Mouse (Mus musculus): Measurements from ENCODE around the gene Sik2.

The Sik2 gene

GRCm38 (mm10) chr9:50970413-50970812 is 38.5 kb downstream of the Sik2 start:
- H3K4me1 ChIP-seq (replicated peaks; ENCODE audit: low read depth, low read length), result no peaks in the 10 kb centered on the region
- no peaks in the 10 kb centered on the region for H3K27me3 ChIP-seq (ENCODE audit: insufficient read depth, low read length)
- H3K9me3 ChIP-seq (ENCODE audit: low read length), result no peaks in the 10 kb centered on the region
- no peak overlapping the region for H3K4me3 ChIP-seq (replicated peaks; ENCODE audit: low read length)
- H3K36me3 ChIP-seq (ENCODE audit: insufficient read depth, low read length), result no peaks in the 10 kb centered on the region
- TF ChIP-seq NANOG (IDR thresholded peaks at IDR 0.05; ENCODE audit: borderline replicate concordance, low read length), result no peak
- no peak for TF ChIP-seq POU5F1 (IDR thresholded peaks at IDR 0.05; ENCODE audit: borderline replicate concordance, low read length)
- no peak for TF ChIP-seq CTCF (conservative IDR thresholded peaks at IDR 0.05; ENCODE audit: low read length)

DNA sequence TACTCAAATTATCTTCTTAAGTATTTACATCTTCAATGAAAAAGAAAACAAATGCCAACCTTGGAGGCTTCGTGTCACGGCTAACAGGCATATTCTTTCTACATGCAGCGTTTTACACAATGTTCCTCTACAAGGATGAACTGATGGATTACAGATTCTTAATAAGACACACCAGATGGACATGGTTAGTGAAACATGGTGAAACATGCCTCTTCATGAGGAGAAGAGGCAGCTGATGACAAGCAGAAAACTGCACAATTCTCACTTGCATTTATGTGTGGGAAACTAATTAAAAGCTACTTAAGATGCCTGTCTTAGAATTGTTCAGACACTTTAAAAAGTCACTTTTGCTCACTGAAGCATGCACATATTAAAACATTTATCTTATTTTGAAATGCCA is 39.6 kb downstream of the Sik2 start:
- Histone ChIP-seq H3K4me3 (replicated peaks; ENCODE audit: low read length) (no peak overlapping the region), H3K36me3 (ENCODE audit: insufficient read depth, low read length) (no peaks in the 10 kb centered on the region), H3K4me1 (replicated peaks; ENCODE audit: low read depth, low read length) (no peaks in the 10 kb centered on the region), H3K27me3 (ENCODE audit: insufficient read depth, low read length) (no peaks in the 10 kb centered on the region), H3K9me3 (ENCODE audit: low read length) (no peaks in the 10 kb centered on the region)
- TF ChIP-seq POU5F1 (IDR thresholded peaks at IDR 0.05; ENCODE audit: borderline replicate concordance, low read length), result no peak
- no peak for TF ChIP-seq NANOG (IDR thresholded peaks at IDR 0.05; ENCODE audit: borderline replicate concordance, low read length)
- TF ChIP-seq CTCF (conservative IDR thresholded peaks at IDR 0.05; ENCODE audit: low read length), result no peak

DNA sequence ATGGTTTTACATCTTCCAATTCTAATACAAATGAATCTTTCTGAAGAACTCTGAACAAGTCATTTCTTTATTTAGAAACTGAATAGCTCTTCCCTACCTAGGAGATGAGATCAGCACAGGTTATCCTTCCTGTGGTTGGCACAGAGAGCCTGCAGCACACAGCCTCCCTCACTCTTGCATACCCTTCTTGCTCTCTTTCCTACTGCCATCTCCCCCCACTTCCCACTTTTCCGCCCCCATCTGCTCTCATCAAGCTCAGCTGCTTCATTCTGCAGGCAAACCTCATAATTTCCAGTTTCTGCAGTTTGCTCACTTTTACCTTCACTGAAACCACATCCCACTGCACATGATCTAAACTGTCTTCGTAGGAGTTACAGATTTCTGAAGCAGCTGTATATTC is 42.6 kb downstream of the Sik2 start:
- Histone ChIP-seq H3K36me3 (ENCODE audit: insufficient read depth, low read length) (no peaks in the 10 kb centered on the region), H3K9me3 (ENCODE audit: low read length) (no peaks in the 10 kb centered on the region), H3K4me3 (replicated peaks; ENCODE audit: low read length) (no peak overlapping the region), H3K4me1 (replicated peaks; ENCODE audit: low read depth, low read length) (no peaks in the 10 kb centered on the region), H3K27me3 (ENCODE audit: insufficient read depth, low read length) (no peaks in the 10 kb centered on the region)
- TF ChIP-seq CTCF (conservative IDR thresholded peaks at IDR 0.05; ENCODE audit: low read length), result no peak

DNA sequence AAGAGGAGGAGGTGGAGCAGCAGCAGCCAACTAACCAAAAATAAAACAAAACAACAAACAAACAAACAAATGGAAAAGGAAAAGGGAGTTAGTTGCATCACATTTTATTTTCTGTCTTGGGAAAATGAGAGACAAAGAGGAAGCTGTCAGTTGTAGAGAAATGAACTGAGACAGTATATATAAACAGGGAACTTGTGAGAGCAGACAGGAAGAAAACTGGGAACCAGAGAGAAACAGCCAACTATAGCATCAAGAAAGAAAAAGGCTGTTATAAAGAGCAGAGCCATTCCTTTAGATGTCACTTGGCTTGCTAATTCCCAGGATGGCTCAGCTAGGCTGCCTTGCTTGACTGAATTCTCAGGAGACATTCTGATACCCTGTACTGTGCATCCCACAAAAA is 43.5 kb downstream of the Sik2 start:
- H3K27me3 ChIP-seq (ENCODE audit: insufficient read depth, low read length), result no peaks in the 10 kb centered on the region
- no peaks in the 10 kb centered on the region for H3K36me3 ChIP-seq (ENCODE audit: insufficient read depth, low read length)
- H3K4me3 ChIP-seq (replicated peaks; ENCODE audit: low read length), result no peak overlapping the region
- H3K9me3 ChIP-seq (ENCODE audit: low read length), result no peaks in the 10 kb centered on the region
- TF ChIP-seq CTCF (conservative IDR thresholded peaks at IDR 0.05; ENCODE audit: low read length) (no peak), POU5F1 (IDR thresholded peaks at IDR 0.05; ENCODE audit: borderline replicate concordance, low read length) (no peak), NANOG (IDR thresholded peaks at IDR 0.05; ENCODE audit: borderline replicate concordance, low read length) (no peak)
- no peaks in the 10 kb centered on the region for H3K4me1 ChIP-seq (replicated peaks; ENCODE audit: low read depth, low read length)

DNA sequence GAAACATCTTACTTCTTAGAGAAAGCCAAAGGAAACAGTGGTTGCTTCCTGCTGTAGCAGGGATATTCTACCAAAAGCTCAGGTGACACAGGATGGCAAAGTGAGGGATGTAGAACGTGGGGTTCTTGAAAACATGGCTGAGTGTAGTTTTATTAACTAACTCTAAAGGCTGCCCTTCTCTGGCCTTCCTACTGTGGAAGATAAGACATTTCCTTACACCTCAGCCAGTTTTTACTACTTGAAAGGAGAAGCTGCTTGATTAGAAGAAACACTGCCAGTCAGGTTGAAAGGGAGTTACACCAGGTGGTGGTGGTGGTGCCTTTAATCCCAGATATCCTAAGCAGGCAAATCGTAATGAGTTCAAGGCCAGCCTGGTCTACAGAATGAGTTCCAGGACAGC is 44.0 kb downstream of the Sik2 start:
- H3K9me3 ChIP-seq (ENCODE audit: low read length), result no peaks in the 10 kb centered on the region
- TF ChIP-seq POU5F1 (IDR thresholded peaks at IDR 0.05; ENCODE audit: borderline replicate concordance, low read length), result no peak

DNA sequence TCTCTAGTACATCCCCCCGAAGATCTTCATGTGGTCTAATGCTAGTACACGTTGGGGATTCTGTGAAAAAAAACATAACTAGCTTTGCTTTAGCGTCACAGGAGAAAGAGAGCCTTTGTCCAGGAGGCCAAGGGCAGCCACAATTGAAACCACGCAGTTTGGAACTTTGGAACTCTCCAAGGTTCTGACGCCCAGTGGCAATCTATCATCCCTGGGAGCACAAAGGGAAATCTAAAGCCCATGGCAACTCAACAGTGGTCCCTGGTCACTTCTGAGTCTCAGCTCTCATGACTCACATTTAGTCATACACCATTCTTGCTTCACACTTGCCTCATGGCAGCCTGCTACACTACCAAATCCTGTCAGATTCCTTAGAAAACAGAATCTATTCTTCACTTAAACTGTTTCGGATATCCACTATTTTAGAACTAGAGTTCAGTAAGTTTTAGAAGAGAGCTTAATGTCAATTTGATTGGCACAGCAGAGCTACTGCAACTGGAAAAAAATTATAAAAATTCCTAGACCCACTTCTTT is 50.9 kb downstream of the Sik2 start:
- TF ChIP-seq NANOG (IDR thresholded peaks at IDR 0.05; ENCODE audit: borderline replicate concordance, low read length), result no peak
- no peak for TF ChIP-seq POU5F1 (IDR thresholded peaks at IDR 0.05; ENCODE audit: borderline replicate concordance, low read length)
- no peak for TF ChIP-seq CTCF (conservative IDR thresholded peaks at IDR 0.05; ENCODE audit: low read length)
- Histone ChIP-seq H3K4me3 (replicated peaks; ENCODE audit: low read length) (no peak overlapping the region), H3K4me1 (replicated peaks; ENCODE audit: low read depth, low read length) (no peaks in the 10 kb centered on the region), H3K36me3 (ENCODE audit: insufficient read depth, low read length) (no peaks in the 10 kb centered on the region), H3K9me3 (ENCODE audit: low read length) (0 out of 2 replicates have a peak, but pooled peaks cover 6% of the 10 kb centered on the region), H3K27me3 (ENCODE audit: insufficient read depth, low read length) (no peaks in the 10 kb centered on the region)

More for the DNA sequence above, 44.0 kb downstream of the Sik2 start:
- H3K36me3 ChIP-seq (ENCODE audit: insufficient read depth, low read length), result no peaks in the 10 kb centered on the region
- H3K4me1 ChIP-seq (replicated peaks; ENCODE audit: low read depth, low read length), result no peaks in the 10 kb centered on the region
- no peaks in the 10 kb centered on the region for H3K27me3 ChIP-seq (ENCODE audit: insufficient read depth, low read length)
- no peak overlapping the region for H3K4me3 ChIP-seq (replicated peaks; ENCODE audit: low read length)

- Histone ChIP-seq H3K27me3 (ENCODE audit: insufficient read depth, low read length) (no peaks in the 10 kb centered on the region), H3K4me1 (replicated peaks; ENCODE audit: low read depth, low read length) (no peaks in the 10 kb centered on the region), H3K9me3 (ENCODE audit: low read length) (0 out of 2 replicates have a peak, but pooled peaks cover 6% of the 10 kb centered on the region), H3K36me3 (ENCODE audit: insufficient read depth, low read length) (no peaks in the 10 kb centered on the region), H3K4me3 (replicated peaks; ENCODE audit: low read length) (no peak overlapping the region)
- no peak for TF ChIP-seq NANOG (IDR thresholded peaks at IDR 0.05; ENCODE audit: borderline replicate concordance, low read length)
- TF ChIP-seq POU5F1 (IDR thresholded peaks at IDR 0.05; ENCODE audit: borderline replicate concordance, low read length), result no peak
- TF ChIP-seq CTCF (conservative IDR thresholded peaks at IDR 0.05; ENCODE audit: low read length), result no peak
Measured at GRCm38 (mm10) chr9:50955176-50955575, 53.7 kb downstream of the Sik2 start.

- H3K27me3 ChIP-seq (ENCODE audit: insufficient read depth, low read length), result no peaks in the 10 kb centered on the region
- no peaks in the 10 kb centered on the region for H3K4me1 ChIP-seq (replicated peaks; ENCODE audit: low read depth, low read length)
- H3K36me3 ChIP-seq (ENCODE audit: insufficient read depth, low read length), result no peaks in the 10 kb centered on the region
- no peaks in the 10 kb centered on the region for H3K9me3 ChIP-seq (ENCODE audit: low read length)
- H3K4me3 ChIP-seq (replicated peaks; ENCODE audit: low read length), result no peak overlapping the region
- TF ChIP-seq NANOG (IDR thresholded peaks at IDR 0.05; ENCODE audit: borderline replicate concordance, low read length) (no peak), CTCF (conservative IDR thresholded peaks at IDR 0.05; ENCODE audit: low read length) (no peak)
Measured at GRCm38 (mm10) chr9:50948097-50948823, 60.6 kb downstream of the Sik2 start.

DNA sequence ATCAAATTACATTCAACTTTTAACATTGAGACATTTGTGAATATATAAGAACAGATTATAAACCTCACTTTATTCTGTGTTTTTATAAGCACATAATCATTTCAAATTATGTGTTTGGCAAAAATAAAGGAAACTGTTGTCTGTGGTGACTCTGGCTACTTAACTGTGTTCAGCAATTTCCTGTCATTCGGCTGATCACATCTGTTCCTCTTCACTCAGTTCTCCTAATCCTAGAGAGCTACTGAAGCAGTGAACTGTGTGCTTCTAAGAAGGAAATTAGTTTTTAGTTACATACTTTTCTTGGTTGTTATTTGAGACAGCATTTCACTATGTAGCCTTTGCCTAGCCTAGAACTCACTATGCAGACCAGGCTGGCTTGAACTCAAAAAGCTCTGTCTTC is 62.5 kb downstream of the Sik2 start:
- Histone ChIP-seq H3K27me3 (ENCODE audit: insufficient read depth, low read length) (no peaks in the 10 kb centered on the region), H3K4me3 (replicated peaks; ENCODE audit: low read length) (no peak overlapping the region), H3K4me1 (replicated peaks; ENCODE audit: low read depth, low read length) (no peaks in the 10 kb centered on the region), H3K36me3 (ENCODE audit: insufficient read depth, low read length) (no peaks in the 10 kb centered on the region), H3K9me3 (ENCODE audit: low read length) (no peaks in the 10 kb centered on the region)
- TF ChIP-seq POU5F1 (IDR thresholded peaks at IDR 0.05; ENCODE audit: borderline replicate concordance, low read length) (no peak), NANOG (IDR thresholded peaks at IDR 0.05; ENCODE audit: borderline replicate concordance, low read length) (no peak), CTCF (conservative IDR thresholded peaks at IDR 0.05; ENCODE audit: low read length) (no peak)
